Mouse (Mus musculus) cerebellum, postnatal 4 days (tissue): Measurements from ENCODE around the gene Zfpm1.

Source experiments
- DNase-seq, 2 experiments: peaks; one replicate each; pipeline ENCODE4 v3.0.0; 2022; ENCODE audit warnings: low spot score in 2 of 2, mixed read lengths in 1 of 2

The Zfpm1 gene

DNA sequence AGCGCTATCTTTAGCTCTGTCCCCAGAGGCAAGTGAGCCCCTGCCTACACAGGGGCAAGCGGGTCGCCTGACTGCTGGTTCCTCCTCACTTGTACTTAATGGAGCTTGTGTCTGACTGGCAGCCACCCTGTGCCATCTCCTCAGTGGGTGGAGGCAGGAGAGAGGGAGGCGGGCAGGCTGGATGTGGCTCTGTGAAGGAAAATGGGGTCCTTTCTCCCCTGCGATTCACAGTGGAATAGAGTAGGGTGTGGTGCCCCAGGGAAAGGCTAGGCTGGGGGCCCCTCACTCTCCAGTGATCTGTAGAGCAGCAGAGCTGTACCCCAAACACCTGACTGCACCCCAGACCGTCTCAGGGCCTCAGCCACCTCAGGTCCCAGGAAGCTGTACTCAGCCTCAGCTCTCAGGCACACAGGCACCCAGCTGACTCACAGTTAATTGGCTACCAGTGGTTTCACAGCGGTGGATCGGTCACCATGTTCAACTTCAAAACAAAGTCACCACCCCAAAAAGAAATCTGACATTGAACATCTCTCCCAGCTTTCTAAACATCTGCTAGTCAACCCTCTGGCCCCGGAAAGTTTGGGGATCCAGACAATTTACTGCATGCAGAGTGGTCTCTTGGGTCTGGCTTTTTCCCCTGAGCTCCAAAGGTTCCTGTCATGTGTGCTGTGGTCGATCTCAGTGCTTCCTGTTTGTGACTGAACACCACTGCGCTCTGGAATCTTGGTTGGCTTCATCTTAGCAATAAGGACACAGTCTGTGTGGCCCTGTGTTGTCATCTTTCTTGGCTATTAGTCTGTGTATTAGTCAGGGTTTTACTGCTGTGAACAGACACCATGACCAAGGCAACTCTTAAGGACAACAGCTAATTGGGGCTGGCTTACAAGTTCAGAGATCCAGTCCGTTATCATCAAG, 63.5 kb downstream of the Zfpm1 start:
- no peak for DNase-seq

DNA sequence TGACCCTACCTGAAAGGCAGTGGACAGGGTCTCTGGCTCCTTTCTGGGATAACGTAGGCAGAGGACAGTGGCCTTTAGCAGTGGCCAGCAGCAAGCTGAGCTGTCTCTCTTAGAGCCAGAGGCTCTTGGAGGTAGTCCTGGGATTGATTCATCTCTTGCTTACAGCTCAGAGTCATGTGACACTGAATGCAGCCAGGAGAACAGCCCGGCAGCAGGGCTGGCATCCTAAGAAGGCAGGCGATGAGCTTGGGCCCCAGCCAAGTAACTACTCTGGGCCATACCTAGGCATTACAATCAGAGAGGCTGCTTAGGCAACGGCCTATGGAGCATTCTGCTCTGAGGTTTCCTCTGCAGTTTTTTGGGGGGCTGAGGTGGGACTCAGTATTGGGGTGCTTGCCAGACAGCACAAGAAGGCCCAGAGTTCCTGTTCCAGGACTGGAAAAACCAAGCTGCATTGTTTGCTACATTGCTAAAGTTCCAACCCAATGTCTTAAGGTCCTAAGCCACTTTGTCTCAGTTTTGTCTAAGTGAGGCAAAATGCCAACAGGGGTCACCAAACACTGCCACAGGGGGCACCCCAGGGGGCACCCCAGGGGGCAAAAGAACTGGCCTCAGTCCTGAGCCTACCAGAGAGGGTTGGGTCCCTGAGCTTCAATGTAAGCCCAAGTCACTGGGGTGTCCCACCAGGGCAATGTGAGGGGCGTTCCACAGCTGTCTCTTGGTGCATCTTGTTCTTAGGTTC, 66.0 kb downstream of the Zfpm1 start:
- DNase-seq: peak in 1 of 2 experiments; percentile 76

DNA sequence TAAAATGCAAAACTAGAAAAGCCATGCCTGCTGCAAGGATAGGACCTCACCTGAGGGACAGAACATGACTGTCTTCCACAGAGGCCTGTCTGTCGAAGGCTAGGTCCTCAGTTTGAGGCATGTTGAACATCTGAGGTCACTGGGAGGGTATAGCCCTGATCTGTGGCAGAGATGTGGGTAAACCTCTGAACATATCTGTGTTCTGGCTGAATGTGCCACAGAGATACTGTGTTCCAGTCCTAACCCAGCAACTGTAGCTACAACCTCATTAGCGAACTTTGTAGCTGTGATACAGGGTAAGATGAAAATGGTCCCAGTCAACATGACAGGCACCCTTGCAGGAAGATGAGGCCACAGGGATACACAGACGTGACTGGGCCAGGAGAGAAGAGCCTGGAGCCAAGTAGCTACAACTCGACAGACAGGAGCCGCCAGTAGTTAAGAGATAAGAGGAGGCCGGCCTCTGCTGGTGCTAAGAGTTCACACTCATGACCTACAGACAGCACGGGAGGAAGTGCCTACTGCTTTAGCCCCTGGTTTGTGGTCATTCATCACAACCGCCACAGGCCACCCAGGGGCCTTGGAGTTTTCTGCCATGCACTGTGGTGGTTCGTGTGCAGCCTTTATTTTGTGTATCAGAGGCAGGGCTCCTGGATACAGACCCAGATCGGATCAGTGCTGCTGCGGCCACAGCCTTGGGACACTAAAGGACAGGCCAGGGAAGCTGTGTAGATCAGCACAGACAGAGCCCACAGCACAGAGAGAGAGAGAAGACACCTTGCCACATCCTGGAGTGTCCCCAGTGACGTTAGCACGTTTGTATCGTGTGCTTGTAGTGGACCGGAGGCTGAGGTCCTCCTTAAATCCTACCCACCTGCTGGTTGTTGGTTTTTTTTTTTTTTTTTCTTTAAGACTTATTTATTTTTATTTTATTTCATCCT, 67.7 kb downstream of the Zfpm1 start:
- DNase-seq: no peak

DNA sequence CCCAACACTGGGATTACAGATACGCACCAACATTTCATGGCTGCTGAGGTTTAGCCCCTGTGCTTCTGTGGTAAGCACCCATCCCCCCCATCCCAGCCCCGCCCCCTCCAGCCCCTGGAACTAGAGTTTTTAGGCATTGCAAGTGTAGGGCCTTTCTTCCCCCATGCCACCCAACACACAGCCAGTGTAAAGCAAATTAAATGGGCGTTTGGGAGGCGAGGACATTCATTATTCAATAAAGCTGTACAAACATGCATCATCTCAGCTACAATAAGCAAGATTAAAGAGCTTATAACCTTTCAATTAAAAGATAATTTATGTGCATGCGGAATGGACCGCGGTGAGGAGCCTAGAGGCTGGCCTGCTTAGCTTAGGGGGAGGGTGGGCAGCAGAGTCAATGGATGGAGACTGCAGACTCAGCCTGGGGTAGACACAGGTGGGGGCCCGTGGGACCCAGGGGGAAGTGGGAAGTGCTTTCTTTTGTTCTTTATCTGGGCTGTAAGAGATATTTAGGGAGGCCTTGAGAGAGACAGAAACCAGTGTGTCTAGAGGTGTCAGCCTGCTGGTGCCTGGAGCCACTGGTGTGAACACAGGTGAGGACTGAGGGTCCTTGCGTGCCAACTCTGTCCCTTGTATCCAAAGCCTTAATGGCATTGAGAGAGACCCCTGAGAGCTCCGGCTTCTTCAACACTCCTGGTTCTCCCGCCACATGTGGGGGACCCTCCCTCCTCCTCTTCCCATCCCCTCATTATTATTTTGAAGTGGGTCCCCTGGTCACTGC, 68.6 kb downstream of the Zfpm1 start:
- no peak for DNase-seq

DNA sequence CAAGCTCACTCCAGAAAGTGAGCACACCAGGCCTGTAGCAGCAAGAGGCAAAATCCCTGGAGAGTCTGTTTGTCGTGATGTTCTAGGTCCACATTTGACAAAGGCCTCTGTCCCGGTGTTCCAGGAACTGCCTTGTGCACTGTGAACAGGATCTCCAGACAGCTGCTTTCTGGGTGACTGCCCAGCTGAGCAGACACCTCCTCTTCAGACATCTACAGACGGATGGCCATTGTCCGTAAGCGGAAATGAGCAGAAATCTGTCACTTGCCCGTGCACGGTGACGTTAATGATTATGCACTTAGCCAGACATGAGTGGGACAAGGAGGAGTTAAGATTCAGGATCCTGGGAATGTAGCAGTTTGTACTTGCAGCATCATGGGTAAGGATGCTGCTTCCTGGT, 72.2 kb downstream of the Zfpm1 start:
- no peak for DNase-seq

DNA sequence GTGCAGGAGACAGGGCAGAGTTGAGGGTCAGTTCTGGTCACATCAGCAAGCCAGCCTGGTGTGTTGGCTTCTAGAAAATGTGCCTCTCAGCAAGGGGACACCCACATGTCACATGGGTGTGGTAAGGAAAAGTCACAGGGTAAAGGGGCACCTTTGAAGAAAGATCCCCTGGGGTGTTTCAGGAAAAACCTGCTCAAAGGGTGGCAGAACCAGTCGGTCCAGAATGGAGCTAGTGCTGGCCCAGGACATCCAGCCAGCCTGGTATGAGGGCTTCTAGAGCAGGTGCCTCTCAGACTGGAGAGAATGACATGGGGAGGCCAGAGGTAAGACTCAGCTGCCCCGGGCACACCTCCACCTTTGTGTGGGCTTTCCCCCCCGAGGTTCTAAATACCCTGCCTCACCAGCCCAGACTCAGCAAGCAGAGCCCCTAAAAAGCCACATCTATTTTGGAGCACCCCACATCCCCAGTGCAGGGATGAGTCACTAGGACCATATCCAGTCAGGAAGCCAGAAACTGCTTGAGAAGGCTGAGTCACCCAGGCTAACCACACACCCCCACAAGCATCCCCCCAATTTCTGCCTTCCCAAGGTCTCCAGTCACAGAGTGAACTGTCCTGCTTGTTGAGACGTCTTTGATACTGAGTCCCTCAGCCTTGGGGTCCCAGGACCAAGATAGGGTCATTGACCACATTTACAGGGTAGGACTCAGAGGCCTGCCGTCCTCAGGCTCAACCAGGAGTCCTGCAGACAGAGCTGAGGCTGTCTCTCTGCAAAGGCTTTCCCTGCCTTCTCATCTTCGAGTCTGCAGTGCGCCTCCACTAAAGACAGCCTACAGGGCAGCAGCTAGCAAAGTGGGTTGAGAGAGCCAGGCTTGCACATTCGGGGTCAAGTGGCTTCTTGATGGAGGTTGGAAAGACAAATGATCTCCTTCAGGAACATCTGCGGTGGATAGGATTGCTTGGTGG, 74.0 kb downstream of the Zfpm1 start:
- no peak for DNase-seq

DNA sequence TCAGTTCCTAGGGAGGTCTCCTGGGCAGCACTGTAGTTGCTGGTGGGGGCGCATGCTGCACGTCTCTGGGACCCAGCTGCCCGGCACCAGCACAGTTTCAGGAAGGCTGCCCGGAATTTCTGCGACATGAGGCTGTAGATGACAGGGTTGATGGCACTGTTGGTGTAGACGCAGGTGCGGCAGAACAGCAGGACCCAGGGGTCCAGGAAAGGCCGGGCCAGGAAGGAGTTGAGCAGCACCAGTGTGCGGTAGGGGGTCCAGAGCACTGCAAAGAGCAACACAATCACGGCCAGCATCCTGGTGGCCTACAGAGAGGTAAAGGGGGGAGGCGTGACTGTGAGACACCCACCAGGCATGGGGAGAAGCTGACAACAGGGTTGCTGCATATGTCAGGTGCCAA, 75.3 kb downstream of the Zfpm1 start:
- no peak for DNase-seq

DNA sequence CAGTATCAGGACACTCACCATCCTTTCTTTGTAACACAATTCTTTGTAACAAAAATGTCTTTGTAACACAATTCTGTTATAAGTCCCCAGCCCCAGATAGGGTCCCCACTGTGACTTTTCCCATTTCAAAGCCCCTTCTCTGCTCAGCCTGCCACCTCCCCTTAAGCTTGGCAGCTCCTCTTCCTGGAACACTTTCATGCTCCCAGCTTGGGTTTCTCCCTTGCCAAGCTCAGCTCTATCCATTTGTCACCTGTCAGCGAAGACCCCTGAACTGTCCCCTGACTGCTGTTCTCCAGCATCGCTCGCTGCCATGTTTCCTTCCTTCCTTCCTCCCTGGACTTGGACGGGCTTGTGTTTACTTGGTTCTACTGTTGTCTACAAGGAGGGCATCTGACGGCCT, 75.7 kb downstream of the Zfpm1 start:
- DNase-seq: no peak

DNA sequence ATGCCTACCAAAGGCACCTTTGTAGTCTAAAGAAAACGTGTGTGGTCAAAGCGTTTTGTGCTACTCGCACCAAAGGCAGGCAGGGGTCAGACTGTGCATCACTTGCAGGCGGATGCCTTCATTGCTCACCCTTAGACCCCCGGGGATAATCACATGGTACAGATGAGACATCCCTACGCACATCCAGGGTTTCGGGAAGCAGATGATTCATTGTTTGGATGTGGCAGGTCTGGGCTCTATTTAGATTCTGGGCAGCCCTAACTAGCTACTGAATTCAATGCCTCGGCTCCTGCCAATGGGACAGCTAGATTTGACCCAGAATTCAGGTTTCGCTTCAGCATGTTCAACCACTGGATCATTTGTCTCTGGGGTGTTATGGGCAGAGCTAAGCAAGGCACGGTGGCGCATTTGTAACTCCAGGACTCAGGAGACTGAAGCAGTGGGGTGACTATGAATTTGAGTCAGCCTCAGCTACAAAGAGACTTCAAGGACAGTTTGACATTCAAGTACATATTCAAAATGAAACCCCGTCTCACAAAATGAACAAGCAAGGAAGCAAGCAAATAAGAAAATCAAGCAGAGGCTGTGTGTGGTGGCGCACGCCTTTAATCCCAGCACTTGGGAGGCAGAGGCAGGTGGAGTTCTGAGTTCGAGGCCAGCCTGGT, 77.3 kb downstream of the Zfpm1 start:
- DNase-seq: no peak

DNA sequence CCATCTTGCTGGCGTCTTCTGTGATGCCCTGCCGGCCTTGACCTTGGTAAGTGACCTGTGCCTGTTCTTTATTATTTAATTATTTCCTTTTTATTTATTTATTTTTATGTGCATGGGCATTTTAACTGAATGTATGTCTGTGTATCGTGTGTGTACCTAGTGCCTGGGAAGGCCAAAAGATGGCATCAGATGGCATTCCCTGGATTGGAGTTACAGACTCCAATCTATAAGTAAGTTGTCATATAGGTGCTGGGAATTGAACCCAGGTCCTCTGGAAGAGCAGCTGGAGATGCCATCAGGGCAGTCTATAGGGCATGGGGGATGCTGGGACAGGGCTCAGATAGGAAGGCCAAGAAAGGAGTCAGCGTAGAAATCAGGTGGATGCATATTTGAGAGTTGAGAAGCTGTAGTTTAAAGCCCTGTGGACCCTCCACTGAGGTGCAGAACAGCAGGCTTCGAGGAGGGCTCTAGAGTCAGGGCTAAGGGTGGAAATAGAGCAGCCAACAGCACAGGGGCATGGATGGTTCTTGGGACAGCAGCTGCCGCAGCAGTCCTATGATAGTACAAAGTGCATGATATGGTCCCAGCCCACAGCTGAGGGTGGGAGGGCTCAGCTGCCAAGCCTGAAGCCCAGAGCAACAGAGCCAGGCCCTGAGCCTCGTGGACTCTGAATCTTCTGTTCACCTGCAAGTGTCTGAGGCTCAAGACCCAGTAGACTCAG, 78.9 kb downstream of the Zfpm1 start, which contains the start of gene Trhr2:
TSS of gene Trhr2 (minus strand) at position 51 of the 721 bp plus-strand sequence.
- DNase-seq: no peak

DNA sequence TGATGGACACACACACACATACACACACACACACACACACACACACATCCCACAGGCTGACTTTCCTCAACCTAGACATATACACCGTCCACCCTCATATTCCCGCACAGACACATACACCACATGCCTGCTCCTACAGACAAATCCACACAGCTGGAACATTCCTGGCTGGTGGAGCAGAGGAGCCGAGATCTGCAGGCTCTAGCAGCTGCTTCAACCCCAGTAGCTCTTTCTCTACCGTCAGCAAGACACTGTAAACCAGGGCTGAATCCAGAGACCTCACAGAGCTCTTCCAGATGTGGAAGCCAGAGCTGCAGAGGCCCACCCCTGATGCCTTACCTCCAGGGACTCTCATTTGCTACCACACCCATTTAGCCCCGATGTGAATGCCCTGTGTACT, 80.3 kb downstream of the Zfpm1 start:
- DNase-seq: no peak

DNA sequence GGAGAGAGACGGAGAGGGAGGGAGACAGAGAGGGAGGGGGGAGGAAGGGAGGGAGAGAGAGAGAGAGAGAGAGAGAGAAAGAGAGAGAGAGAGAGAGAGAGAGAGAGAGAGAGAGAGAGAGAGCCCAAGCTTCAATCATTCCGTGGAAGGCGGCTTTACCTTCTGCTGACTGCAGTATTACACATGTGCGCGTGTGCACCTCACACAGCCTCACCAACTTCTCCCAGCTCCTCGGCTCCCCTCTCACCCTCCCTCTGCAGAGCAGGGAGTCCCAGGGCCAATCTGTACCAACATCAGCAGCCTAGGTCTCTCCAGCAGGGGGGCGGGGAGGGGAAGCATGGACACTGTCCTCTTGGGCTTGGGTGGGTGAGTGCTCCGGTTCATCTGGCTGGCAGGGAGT, 81.0 kb downstream of the Zfpm1 start:
- no peak for DNase-seq

DNA sequence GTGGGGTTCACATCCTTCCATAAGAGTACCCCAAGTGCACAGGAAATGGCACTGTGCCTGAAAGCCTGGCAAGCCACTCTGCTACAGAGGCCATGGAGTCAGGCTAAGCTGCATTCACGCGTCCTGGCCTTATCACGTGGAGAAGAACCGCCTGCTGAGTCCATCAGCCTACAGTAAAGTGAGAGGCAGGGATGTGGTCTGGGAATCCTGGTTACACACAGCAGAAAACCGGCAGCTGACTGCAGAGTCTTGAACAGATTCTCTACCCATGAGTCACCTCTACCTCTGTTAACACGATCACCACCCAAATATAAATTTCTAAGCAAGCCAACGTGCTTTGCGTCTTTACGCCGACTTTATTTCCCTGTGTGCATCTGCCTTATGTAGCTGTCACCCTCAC, 86.6 kb downstream of the Zfpm1 start:
- no peak for DNase-seq

DNA sequence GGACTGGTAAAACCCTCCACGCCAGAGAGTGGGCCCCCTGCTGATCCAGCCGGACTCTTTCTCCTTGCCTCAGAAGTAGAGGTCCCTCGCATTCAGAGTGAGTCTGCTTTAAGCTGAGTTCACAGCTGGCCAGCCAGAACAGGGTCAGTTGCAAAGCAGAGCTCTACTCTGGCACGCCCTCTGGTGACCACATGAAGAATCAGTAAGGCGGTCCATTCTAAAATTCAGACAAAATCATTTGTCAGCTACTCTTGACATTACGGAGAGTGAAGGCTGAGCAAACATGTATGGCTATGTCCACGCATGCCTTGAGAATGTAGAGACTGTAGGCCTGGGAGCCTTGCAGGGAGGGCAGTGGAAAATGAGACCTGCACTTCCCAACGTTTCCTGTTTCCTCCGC, 87.7 kb downstream of the Zfpm1 start:
- peak; percentile 51 to 72 for DNase-seq

DNA sequence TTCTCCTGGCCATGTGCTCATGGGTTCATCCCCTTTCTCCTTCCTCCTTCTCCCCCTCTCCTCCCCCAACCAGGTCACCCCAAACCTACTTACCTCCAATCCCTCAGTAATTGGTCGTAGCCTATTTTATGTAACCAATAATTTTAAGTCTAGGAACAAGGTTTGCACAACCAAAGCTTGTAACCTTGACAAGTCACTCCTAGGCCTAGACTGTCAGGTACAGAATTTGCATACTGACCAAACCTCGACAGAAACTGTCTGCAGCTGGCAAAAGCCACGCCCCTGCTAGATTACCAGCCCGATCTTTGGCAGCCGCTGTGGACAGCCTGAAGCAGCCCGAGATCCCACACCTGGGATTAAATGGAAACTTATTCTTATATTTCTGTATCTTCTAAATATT, 89.8 kb downstream of the Zfpm1 start:
- no peak for DNase-seq

DNA sequence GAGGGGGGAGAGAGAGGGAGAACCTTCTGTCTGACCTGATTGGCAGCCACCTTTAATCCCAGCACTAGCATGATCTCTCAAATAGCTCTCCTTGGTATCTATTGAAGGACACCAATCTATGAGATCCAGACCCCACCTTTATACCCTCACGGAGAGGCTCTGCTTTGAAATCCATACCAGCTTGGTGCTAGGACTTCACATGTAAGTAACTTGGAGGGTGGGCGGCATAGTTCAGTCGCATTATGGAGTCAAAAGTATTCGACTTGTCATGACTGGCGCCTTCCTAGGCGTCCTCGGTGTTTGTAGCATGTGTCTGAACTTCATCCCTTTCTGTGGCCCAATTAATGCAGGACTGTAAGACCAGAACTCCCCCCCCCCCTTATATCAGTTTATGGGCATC, 93.4 kb downstream of the Zfpm1 start:
- DNase-seq: no peak

DNA sequence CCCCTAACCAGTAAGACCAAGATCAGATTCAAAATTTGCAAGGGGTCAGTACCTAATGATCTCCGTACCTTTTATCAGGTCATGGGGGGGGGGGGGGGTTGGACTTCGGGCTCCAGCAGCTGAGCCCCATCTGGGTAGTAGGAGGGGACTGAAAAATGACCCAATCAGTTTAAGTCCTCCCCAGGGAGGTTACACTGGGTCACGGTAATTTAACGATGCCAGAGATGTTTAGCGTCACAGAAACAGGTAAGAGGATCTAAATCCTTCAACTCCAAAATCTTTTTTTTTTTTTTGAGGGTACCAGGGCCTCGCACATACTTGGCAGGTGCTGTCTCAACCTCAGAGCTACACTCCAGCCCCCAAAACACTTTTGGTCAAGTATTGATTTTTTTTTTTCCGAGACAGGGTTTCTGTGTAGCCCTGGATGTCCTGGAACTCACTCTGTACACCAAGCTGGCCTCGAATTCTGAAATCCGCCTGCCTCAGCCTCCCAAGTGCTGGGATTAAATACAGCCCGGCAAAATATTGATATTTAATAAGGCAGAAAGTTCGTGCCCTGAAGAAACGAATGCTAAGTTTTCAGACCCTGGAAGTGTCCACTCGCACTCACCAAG, 93.9 kb downstream of the Zfpm1 start:
- no peak for DNase-seq
